Mouse (Mus musculus): Measurements from ENCODE around the gene Capn5. TPM values are rescaled to one million over a fixed set of nuclear protein-coding genes. Genes with fewer than 3 reads are reported as not detected.

Gene Capn5
- total and polyA plus RNA-seq, 3 experiments, result 0.26 to 0.55 (median 0.27) TPM

DNA sequence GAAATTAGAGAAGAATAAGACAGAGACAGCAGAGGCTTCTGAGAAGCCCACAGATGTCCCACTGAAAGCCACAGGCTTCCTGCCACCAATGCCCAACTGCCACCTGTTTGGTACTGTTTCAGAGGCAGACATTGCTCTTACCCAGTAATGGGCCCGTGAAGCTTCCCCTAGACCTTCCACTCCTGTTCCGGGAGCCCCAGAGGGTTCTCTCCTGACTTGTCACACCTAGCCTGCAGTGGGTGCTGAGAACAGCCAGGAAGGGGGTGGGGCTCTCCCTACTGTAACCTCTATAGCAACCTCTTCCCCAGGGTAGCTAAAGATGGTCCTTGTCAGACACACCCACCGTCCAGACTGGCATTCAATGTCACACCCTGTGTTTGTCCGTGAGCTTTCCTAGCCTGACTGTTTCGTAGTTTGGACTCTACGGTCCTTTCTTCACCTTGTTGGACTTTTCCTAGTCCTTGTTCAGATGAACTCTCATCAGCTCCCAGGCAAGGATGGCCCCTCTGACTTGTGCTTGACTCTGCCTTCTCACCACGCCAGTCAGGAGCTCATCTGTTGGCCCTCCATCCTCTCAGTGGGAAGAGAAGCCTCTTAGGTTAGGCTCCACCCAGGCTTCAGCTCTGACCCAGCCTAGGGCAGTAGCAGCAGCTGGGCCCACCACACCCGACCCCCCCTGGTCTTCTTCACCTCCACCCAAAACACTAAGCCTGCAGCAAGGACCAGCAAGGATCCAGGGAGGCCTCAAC is 1.6 kb downstream of the Capn5 start:
- Histone ChIP-seq H3K4me1 (ENCODE audit: control insufficient read depth in 1 of 2, insufficient read depth in 2 of 2) (peaks cover 5 to 24% of the 10 kb centered on the region in 2 experiments), H3K36me3 (replicated peaks in 1 of 2; ENCODE audit: control insufficient read depth in 1 of 2, insufficient read depth in 1 of 2, low read length in 1 of 2) (no peaks in the 10 kb centered on the region), H3K79me2 (replicated peaks; ENCODE audit: control insufficient read depth, extremely low read depth, insufficient read depth, poor library complexity, severe bottlenecking) (no peaks in the 10 kb centered on the region), H3K4me2 (ENCODE audit: insufficient read depth, low read depth, poor library complexity, severe bottlenecking) (no peak overlapping the region), H3K9ac (ENCODE audit: insufficient read depth, low read depth) (no peak overlapping the region), H3K27me3 (replicated peaks) (peaks cover 24% of the 10 kb centered on the region), H3K27ac (ENCODE audit: insufficient read depth, low read depth) (no peak overlapping the region), H3K4me3 (replicated peaks in 1 of 3; ENCODE audit: low read depth in 2 of 3, low read length in 2 of 3, poor library complexity in 1 of 3) (no peak overlapping the region), H3K9me3 (replicated peaks; ENCODE audit: low read length) (no peaks in the 10 kb centered on the region)
- in situ Hi-C loops (cut with MboI; ENCODE audit: low pct_ligation_motif_present, low pct_unique_long_range_greater_than_20kb, low sequenced_read_pairs) (no loop called here), dilution Hi-C loops (cut with MboI; ENCODE audit: extremely low pct_ligation_motif_present, extremely low pct_unique_long_range_greater_than_20kb, low sequenced_read_pairs) (no loop called here)
- DNase-seq (ENCODE audit: extremely low read depth), result no peak
- no peak for TF ChIP-seq CHD1 (IDR thresholded peaks at IDR 0.05; ENCODE audit: low read depth, low read length)
- TF ChIP-seq USF2 (conservative IDR thresholded peaks at IDR 0.05; ENCODE audit: low read depth, low read length), result no peak
- no peak for TF ChIP-seq HCFC1 (IDR thresholded peaks at IDR 0.05; ENCODE audit: low read depth, low read length)
- no peak for TF ChIP-seq NRF1 (IDR thresholded peaks at IDR 0.05; ENCODE audit: low read depth, low read length)
- TF ChIP-seq MAZ (IDR thresholded peaks at IDR 0.05; ENCODE audit: low read depth, low read length), result no peak
- TF ChIP-seq ZMIZ1 (IDR thresholded peaks at IDR 0.05; ENCODE audit: low read depth, low read length), result no peak
- no peak for TF ChIP-seq CHD2 (IDR thresholded peaks at IDR 0.05; ENCODE audit: low read length)

DNA sequence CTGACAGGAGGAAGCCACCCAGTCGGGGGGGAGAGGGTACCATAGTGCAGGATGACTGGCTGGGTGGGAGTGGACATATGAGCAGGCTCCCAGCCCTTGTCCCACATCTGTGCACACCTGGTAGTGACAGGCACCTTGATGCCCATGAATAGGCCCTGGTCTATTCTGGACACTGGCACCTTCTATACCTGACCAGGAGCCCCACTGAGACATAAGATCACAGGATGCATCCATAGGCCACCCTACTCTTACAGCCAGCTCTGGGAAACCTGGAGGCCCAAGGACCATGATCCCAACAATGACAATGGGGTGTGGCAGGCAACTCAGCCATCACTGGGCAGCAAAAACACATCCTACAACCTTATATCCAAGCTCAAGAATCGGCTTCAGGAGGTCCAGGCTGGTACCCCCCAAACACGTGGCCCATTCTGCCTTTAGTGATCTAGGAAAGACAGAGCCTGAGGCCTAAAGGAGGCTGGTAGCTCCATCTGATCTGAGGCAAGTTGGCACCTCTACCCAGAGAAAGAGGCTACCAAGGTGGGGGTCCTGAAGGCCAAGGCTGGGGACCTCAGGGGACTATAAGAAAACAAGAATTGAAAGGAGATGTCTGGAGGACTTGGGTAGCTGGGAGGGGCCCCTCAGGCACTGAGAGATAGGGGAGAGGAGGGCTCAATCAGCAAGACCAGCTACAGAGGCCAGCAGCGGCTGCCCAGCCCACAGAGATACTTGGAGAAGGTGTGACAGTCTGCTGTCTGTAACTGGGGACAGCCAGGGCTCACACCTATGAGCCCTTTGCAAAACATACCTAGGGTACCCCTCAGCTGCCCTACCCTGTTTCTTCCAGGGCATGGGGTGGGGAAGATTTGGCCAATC is 3.0 kb downstream of the Capn5 start:
- DNase-seq (ENCODE audit: extremely low read depth), result no peak
- no peak overlapping the region for H3K27ac ChIP-seq (ENCODE audit: insufficient read depth, low read depth)

More for the DNA sequence above, 3.0 kb downstream of the Capn5 start:
- H3K9ac ChIP-seq (ENCODE audit: insufficient read depth, low read depth), result no peak overlapping the region
- H3K4me3 ChIP-seq (replicated peaks in 1 of 3; ENCODE audit: low read depth in 2 of 3, low read length in 2 of 3, poor library complexity in 1 of 3), result no peak overlapping the region
- in situ Hi-C loops (cut with MboI; ENCODE audit: low pct_ligation_motif_present, low pct_unique_long_range_greater_than_20kb, low sequenced_read_pairs), result loop anchor here (25.0 kb wide), 1 partner anchor 262 kb away; the partner anchor contains the start of gene Gucy2d
- no peaks in the 10 kb centered on the region for H3K79me2 ChIP-seq (replicated peaks; ENCODE audit: control insufficient read depth, extremely low read depth, insufficient read depth, poor library complexity, severe bottlenecking)
- H3K36me3 ChIP-seq (replicated peaks in 1 of 2; ENCODE audit: control insufficient read depth in 1 of 2, insufficient read depth in 1 of 2, low read length in 1 of 2), result no peaks in the 10 kb centered on the region
- TF ChIP-seq MAFK (IDR thresholded peaks at IDR 0.05; ENCODE audit: insufficient replicate concordance, low read length) (no peak), ZC3H11A (IDR thresholded peaks at IDR 0.05; ENCODE audit: low read depth, low read length) (no peak), USF2 (conservative IDR thresholded peaks at IDR 0.05; ENCODE audit: low read depth, low read length) (no peak), GABPA (IDR thresholded peaks at IDR 0.05; ENCODE audit: insufficient replicate concordance, low read depth, low read length) (no peak), MYC (IDR thresholded peaks at IDR 0.05; ENCODE audit: low read depth, low read length) (no peak), TCF12 (IDR thresholded peaks at IDR 0.05; ENCODE audit: low read depth, low read length) (no peak), NELFE (IDR thresholded peaks at IDR 0.05; ENCODE audit: low read depth, low read length) (no peak)
- no peaks in the 10 kb centered on the region for H3K9me3 ChIP-seq (replicated peaks; ENCODE audit: low read length)
- peaks cover 24% of the 10 kb centered on the region for H3K27me3 ChIP-seq (replicated peaks)
- peaks cover 5 to 24% of the 10 kb centered on the region in 2 experiments for H3K4me1 ChIP-seq (ENCODE audit: control insufficient read depth in 1 of 2, insufficient read depth in 2 of 2)
- dilution Hi-C loops (cut with MboI; ENCODE audit: extremely low pct_ligation_motif_present, extremely low pct_unique_long_range_greater_than_20kb, low sequenced_read_pairs), result no loop called here
- H3K4me2 ChIP-seq (ENCODE audit: insufficient read depth, low read depth, poor library complexity, severe bottlenecking), result no peak overlapping the region

All from CH12.LX (cell line).